Mouse (Mus musculus) leukemia stem cell, adult 10-12 weeks (primary cell): ENCODE measurements around the gene Vmn1r213. TPM values are rescaled to one million over a fixed set of nuclear protein-coding genes. Genes with fewer than 3 reads are reported as not detected.

Source experiments
- polyA plus RNA-seq: library from polyadenylated mRNA; stranded (reverse); fragments of >175 nt; gene quantifications from 2 replicates; pipeline ENCODE4 v1.2.3, GENCODE M21; 2012; ENCODE audit warnings: low replicate concordance

Gene Vmn1r213
- polyA plus RNA-seq, result not detected in 2 replicates

GRCm38 (mm10) chr13:23007356-23007755, at the start of gene Vmn1r213:
Gene Vmn1r213, plus strand, starts transcription at chr13:23007656.

GRCm38 (mm10) chr13:23030118-23030517, 22.7 kb downstream of the Vmn1r213 start, which contains the start of gene Vmn1r214:
Gene Vmn1r214, plus strand, starts transcription at chr13:23030418.

Other genes starting within 250 kb of the Vmn1r213 start
- not detected in 2 replicates for gene Vmn1r208, start 230.3 kb upstream of the Vmn1r213 start, polyA plus RNA-seq
- not detected in 2 replicates for gene Vmn1r209, start 198.0 kb upstream of the Vmn1r213 start, polyA plus RNA-seq
- not detected in 2 replicates for gene Vmn1r210, start 176.3 kb upstream of the Vmn1r213 start, polyA plus RNA-seq
- not detected in 2 replicates for gene Vmn1r211, start 150.1 kb upstream of the Vmn1r213 start, polyA plus RNA-seq
- not detected in 2 replicates for gene Vmn1r212, start 123.5 kb upstream of the Vmn1r213 start, polyA plus RNA-seq
- not detected in 2 replicates for gene Vmn1r214, start 22.8 kb downstream of the Vmn1r213 start, polyA plus RNA-seq
- not detected in 2 replicates for gene Vmn1r215, start 60.4 kb downstream of the Vmn1r213 start, polyA plus RNA-seq
- gene Vmn1r217, start 110.6 kb downstream of the Vmn1r213 start, polyA plus RNA-seq, result not detected in 2 replicates
- gene Vmn1r218, start 125.5 kb downstream of the Vmn1r213 start, polyA plus RNA-seq, result 0.02 TPM in 1 of 2 replicates, not detected in the other
- gene Vmn1r219, start 151.7 kb downstream of the Vmn1r213 start, polyA plus RNA-seq, result not detected in 2 replicates
- gene Vmn1r220, start 180.3 kb downstream of the Vmn1r213 start, polyA plus RNA-seq, result not detected in 2 replicates
- gene Vmn1r221, start 206.5 kb downstream of the Vmn1r213 start, polyA plus RNA-seq, result not detected in 2 replicates
- gene Vmn1r222, start 228.3 kb downstream of the Vmn1r213 start, polyA plus RNA-seq, result not detected in 2 replicates
- 0.03 TPM in 1 of 2 replicates, not detected in the other for gene Vmn1r223, start 239.5 kb downstream of the Vmn1r213 start, polyA plus RNA-seq